Mouse (Mus musculus): ENCODE results near the gene Hhip.

DNA sequence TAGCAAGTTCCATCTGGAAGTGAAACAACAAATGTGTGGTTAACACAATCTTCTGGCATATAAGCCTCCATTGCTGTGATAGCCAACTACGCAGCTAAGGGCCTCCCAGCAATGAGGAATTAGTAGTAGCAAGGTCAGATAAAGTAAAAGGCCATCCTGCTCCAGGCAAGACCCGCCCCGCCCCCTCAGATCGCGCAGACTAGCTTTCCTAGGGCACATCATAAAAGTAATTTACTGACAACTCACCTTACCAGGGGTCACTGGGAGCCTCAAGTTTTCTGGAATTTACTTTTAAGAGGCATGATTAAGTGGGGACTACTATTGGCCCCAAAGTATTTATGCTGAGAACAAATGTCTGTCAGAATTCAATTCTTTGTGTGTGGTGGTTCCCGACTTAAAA, 28.2 kb downstream of the Hhip start:
- TF ChIP-seq USF1 (IDR thresholded peaks at IDR 0.05; ENCODE audit: low read depth), result no peak
- TF ChIP-seq CTCF (IDR thresholded peaks at IDR 0.05; ENCODE audit: control insufficient read depth, insufficient read depth, insufficient read length), result no peak
- no peak for TF ChIP-seq MAX (IDR thresholded peaks at IDR 0.05)

Data from C2C12 (cell line).